Mouse (Mus musculus) stomach, postnatal 0 days (tissue): ENCODE results near the gene Fam205a2.
"Not testable (repeated sequence)": the region's sequence is repeated elsewhere in the genome, so short reads cannot be mapped to it uniquely, and the experiment has no call there.

Source experiments
- CTCF ChIP-seq: IDR thresholded peaks from 2 replicates; pipeline ENCODE4 v1.5.1; 2016; ENCODE audit warnings: antibody characterized with exemption, low read depth, mild to moderate bottlenecking, moderate library complexity
- EP300 ChIP-seq: optimal IDR thresholded peaks from 2 replicates; pipeline ENCODE3; 2016; ENCODE audit warnings: antibody characterized with exemption

GRCm38 (mm10) chr4:42528075-42528474 is at the start of gene Fam205a2:
- TF ChIP-seq CTCF, EP300: not testable (repeated sequence)
